Mouse (Mus musculus): ENCODE results near the gene Kat8.

- TF ChIP-seq CTCF (conservative IDR thresholded peaks at IDR 0.05; ENCODE audit: insufficient read depth, insufficient read length, low read depth, low read length) (no peak), POLR2A (IDR thresholded peaks at IDR 0.05; ENCODE audit: low read depth, low read length) (no peak)
These were observed 32.3 kb downstream of the Kat8 start for GRCm38 (mm10) chr7:127944614-127945013.

Data from kidney, adult 2 months (tissue).